Comparison of ENCODE assay signal across 23 mouse cellular contexts in genomic region chr7:99421006-99421405, GRCm38 (mm10). TPM values are rescaled to one million over a fixed set of nuclear protein-coding genes. Genes with fewer than 3 reads are reported as not detected.
DNase-seq lines count a peak whose midpoint lies in the region; ATAC-seq and TF ChIP-seq lines count a peak whose summit lies in the region.
"Had no signal": no experiment of that assay in that cellular context is flagged by ENCODE, and none has a peak within 500 bp of the region (broad histone marks: within the 10 kb centered on the region; RNA-seq: fewer than 3 reads in every experiment).

No protein-coding gene starts in this region.

- H3K36me3 ChIP-seq in kidney, embryonic 14.5 days (ENCODE audit: control insufficient read depth, insufficient read depth, low read length), result no peaks in the 10 kb centered on the region
- H3K36me3 ChIP-seq in small intestine, adult 2 months (ENCODE audit: control insufficient read depth, insufficient read depth, low read length), result no peaks in the 10 kb centered on the region
- no peaks in the 10 kb centered on the region for H3K36me3 ChIP-seq in lung, postnatal 0 days (ENCODE audit: insufficient read depth, low read length)

- ATAC-seq in kidney, embryonic 14.5 days (ENCODE audit: low FRiP score, low TSS enrichment), result no peak
- no peak for ATAC-seq in inflammation-experienced regulatory T-cells, adult 6 months
- no peak for ATAC-seq in lung, postnatal 0 days
- ATAC-seq: forebrain, embryonic 16.5 days had no signal

- TF ChIP-seq CTCF in small intestine, adult 2 months (IDR thresholded peaks at IDR 0.05; ENCODE audit: extremely low read depth, insufficient read length, insufficient replicate concordance, low read depth, low read length), result no peak
- TF ChIP-seq CTCF in lung, postnatal 0 days (IDR thresholded peaks at IDR 0.05), result no peak

- peak; percentile 43 for DNase-seq in kidney, adult 18-20 months
- DNase-seq in kidney, adult 9 months, result peak; percentile 77
- DNase-seq in kidney, postnatal 36 days, result peak; percentile 58 to 75
- DNase-seq in adrenal gland, adult 18-20 months (ENCODE audit: low spot score in 2 of 2), result no peak
- no peak for DNase-seq in lung, postnatal 0 days (ENCODE audit: low spot score)
- DNase-seq: adrenal gland, postnatal 25 days; cerebellum, adult 9-11 months; gastrocnemius, postnatal 10 days; heart, adult 11 months; lung, adult 2 months; spleen, adult 18-20 months; thymus, postnatal 25 days had no signal

- H3K9ac ChIP-seq in kidney, embryonic 14.5 days (ENCODE audit: low read depth, low read length), result no peak overlapping the region
- no peak overlapping the region for H3K9ac ChIP-seq in lung, postnatal 0 days (replicated peaks; ENCODE audit: low read depth)
- H3K9ac ChIP-seq: hindbrain, embryonic 15.5 days; midbrain, embryonic 12.5 days had no signal

- no peaks in the 10 kb centered on the region for H3K9me3 ChIP-seq in kidney, embryonic 14.5 days (ENCODE audit: control insufficient read depth, low read length)
- no peaks in the 10 kb centered on the region for H3K9me3 ChIP-seq in lung, postnatal 0 days (ENCODE audit: low read length)
- H3K9me3 ChIP-seq: hindbrain, embryonic 15.5 days; midbrain, embryonic 12.5 days had no signal

- H3K27ac ChIP-seq in kidney, embryonic 14.5 days (ENCODE audit: low read depth, low read length), result no peak overlapping the region
- H3K27ac ChIP-seq in small intestine, adult 2 months (ENCODE audit: insufficient read depth, low read depth, low read length), result peak overlapping the region; percentile 85
- H3K27ac ChIP-seq in lung, postnatal 0 days (ENCODE audit: low read length), result no peak overlapping the region
- H3K27ac ChIP-seq: hindbrain, embryonic 15.5 days; midbrain, embryonic 12.5 days had no signal

- TF ChIP-seq POLR2A in small intestine, adult 2 months (IDR thresholded peaks at IDR 0.05; ENCODE audit: low read depth, low read length), result no peak

- 82% methylated on average over 6 of the region's 6 CpGs for WGBS in kidney, embryonic 14.5 days
- whole genome bisulfite sequencing in small intestine, adult 2 months, result 36% methylated on average over 6 of the region's 6 CpGs
- WGBS in lung, postnatal 0 days, result 88% methylated on average over 6 of the region's 6 CpGs

- no peaks in the 10 kb centered on the region for H3K27me3 ChIP-seq in kidney, embryonic 14.5 days (ENCODE audit: control insufficient read depth, insufficient read depth, low read length)
- H3K27me3 ChIP-seq in small intestine, adult 2 months (ENCODE audit: control insufficient read depth, insufficient read depth, low read length), result no peaks in the 10 kb centered on the region
- no peaks in the 10 kb centered on the region for H3K27me3 ChIP-seq in lung, postnatal 0 days (replicated peaks; ENCODE audit: insufficient read depth, low read length)
- H3K27me3 ChIP-seq: hindbrain, embryonic 15.5 days; midbrain, embryonic 12.5 days had no signal

- H3K4me3 ChIP-seq in kidney, embryonic 14.5 days (ENCODE audit: low read length), result no peak overlapping the region
- no peak overlapping the region for H3K4me3 ChIP-seq in small intestine, adult 2 months (ENCODE audit: low read depth, low read length)
- no peak overlapping the region for H3K4me3 ChIP-seq in lung, postnatal 0 days (ENCODE audit: low read depth, low read length)
- H3K4me3 ChIP-seq: hindbrain, embryonic 15.5 days; midbrain, embryonic 12.5 days had no signal

- TF ChIP-seq EP300 in lung, postnatal 0 days (IDR thresholded peaks at IDR 0.05), result no peak

- peaks cover 8% of the 10 kb centered on the region for H3K4me1 ChIP-seq in kidney, embryonic 14.5 days (ENCODE audit: control insufficient read depth, insufficient read depth, low read length)
- peaks cover 18% of the 10 kb centered on the region for H3K4me1 ChIP-seq in small intestine, adult 2 months (ENCODE audit: control insufficient read depth, insufficient read depth, insufficient read length, low read length)
- H3K4me1 ChIP-seq in lung, postnatal 0 days (ENCODE audit: insufficient read depth, low read depth, low read length), result no peaks in the 10 kb centered on the region

- H3K4me2 ChIP-seq in kidney, embryonic 14.5 days (replicated peaks; ENCODE audit: low read depth, low read length), result no peak overlapping the region
- no peak overlapping the region for H3K4me2 ChIP-seq in lung, postnatal 0 days (replicated peaks; ENCODE audit: low read depth, low read length)
- H3K4me2 ChIP-seq: heart, embryonic 11.5 days; hindbrain, embryonic 15.5 days; liver, embryonic 11.5 days; midbrain, embryonic 12.5 days had no signal

RNA-seq across cellular contexts. Expression of gene Gdpd5, which starts 39.8 kb away (rescaled TPM):
- polyA plus RNA-seq in kidney, embryonic 14.5 days (2014; fragmentation: Nextera tagmentation; extraction: Ambion mirVana), result 12.1 and 15.4 TPM in 2 replicates
- 16.0 and 16.6 TPM in 2 replicates for polyA plus RNA-seq in small intestine, adult 2 months (2012; rRNA removed)
- total RNA-seq in adrenal gland, adult 18-20 months (2021), result 1 to 10 TPM; 5.4 to 7.5 TPM
- polyA plus RNA-seq in inflammation-experienced regulatory T-cells, adult 6 months (2017; shearing (Covaris generic)), result 10 to 100 TPM; 15.1 to 29.0 (median 17.5) TPM
- 18.7 and 18.8 TPM in 2 replicates for polyA plus RNA-seq in lung, postnatal 0 days (2015; fragmentation: Nextera tagmentation; extraction: Ambion mirVana)
- total RNA-seq: common myeloid progenitor, adult 5-6 weeks had no signal

RNA-seq across cellular contexts. Expression of gene Klhl35, which starts 44.8 kb away (rescaled TPM):
- polyA plus RNA-seq in kidney, embryonic 14.5 days (2014; fragmentation: Nextera tagmentation; extraction: Ambion mirVana), result 1.1 and 1.5 TPM in 2 replicates
- polyA plus RNA-seq in small intestine, adult 2 months (2012; rRNA removed), result 0.13 and 0.27 TPM in 2 replicates
- total RNA-seq in adrenal gland, adult 18-20 months (2021), result under 1 TPM; 0.19 to 0.46 TPM
- polyA plus RNA-seq in inflammation-experienced regulatory T-cells, adult 6 months (2017; shearing (Covaris generic)), result under 1 TPM in 1 of 3 experiments, not detected in 2; 0.52 TPM
- 1.2 and 1.8 TPM in 2 replicates for polyA plus RNA-seq in lung, postnatal 0 days (2015; fragmentation: Nextera tagmentation; extraction: Ambion mirVana)
- total RNA-seq: common myeloid progenitor, adult 5-6 weeks; hematopoietic stem cell, adult 5-6 weeks; monocyte, adult 5-6 weeks had no signal

Comparison
In these comparisons a context has a peak if more than half of its experiments do, and no peak if none do; other contexts are left out.
1. DNase-seq: peak in kidney, adult 18-20 months (single experiment), kidney, adult 9 months (single experiment) and kidney, postnatal 36 days (2 of 2); none in adrenal gland, adult 18-20 months (0 of 2) and lung, postnatal 0 days (single experiment).